Comparison of ENCODE assay signal across 12 mouse cellular contexts in the genomic region with DNA sequence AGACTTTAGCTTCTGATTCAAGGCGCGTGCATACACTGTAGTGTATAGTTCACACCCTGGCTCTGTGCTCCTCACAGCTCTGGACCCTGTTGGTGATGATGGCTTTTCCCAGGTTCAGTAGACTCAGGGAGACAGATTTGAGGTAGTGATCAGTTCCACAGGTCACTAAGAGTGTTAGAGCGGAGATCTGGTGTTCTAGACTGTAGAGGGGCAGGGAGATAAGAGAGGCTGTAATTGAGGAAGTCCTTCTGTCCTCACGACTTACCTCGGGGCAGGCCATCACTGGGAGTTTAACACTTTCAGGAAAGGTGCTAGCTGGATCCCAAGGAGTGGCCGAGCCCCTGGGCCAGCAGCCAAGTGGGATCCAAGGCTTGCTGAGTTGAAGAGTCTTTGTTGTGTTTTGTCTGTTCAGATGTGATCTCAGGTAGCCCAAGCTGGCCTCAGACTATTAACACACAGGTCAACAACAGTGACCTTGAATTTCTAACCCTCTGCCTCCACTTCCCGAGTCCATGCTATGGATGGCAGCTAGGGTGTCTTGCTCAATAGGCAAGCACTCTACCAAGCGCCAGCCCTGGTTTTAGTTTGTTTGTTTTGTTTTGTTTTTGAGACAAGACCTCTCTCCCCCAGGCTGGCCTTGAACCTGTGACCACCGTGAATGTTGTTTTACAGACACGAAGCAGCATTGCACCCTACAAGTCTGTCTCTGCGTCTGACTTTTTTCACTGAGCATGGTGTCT.
A peak's percentile ranks its signal among the peaks of the same experiment; 100 is the strongest.
DNase-seq lines count a peak whose midpoint lies in the region; ATAC-seq and TF ChIP-seq lines count a peak whose summit lies in the region.
"Had no signal": no experiment of that assay in that cellular context is flagged by ENCODE, and none has a peak within 500 bp of the region (broad histone marks: within the 10 kb centered on the region; RNA-seq: fewer than 3 reads in every experiment).

No protein-coding gene starts in this region.

- H3K27me3 ChIP-seq in heart, postnatal 0 days (ENCODE audit: control insufficient read depth, insufficient read depth, low read length) = no peaks in the 10 kb centered on the region
- H3K27me3 ChIP-seq in heart, embryonic 12.5 days (replicated peaks) = no peaks in the 10 kb centered on the region
- H3K27me3 ChIP-seq in lung, embryonic 16.5 days (ENCODE audit: control insufficient read depth, insufficient read depth, low read depth, low read length) = no peaks in the 10 kb centered on the region
- H3K27me3 ChIP-seq in liver, postnatal 0 days (ENCODE audit: insufficient read depth, low read length) = no peaks in the 10 kb centered on the region
- H3K27me3 ChIP-seq: CH12.LX; hindbrain, embryonic 15.5 days had no signal

- no peaks in the 10 kb centered on the region for H3K9me3 ChIP-seq in heart, postnatal 0 days (replicated peaks; ENCODE audit: control insufficient read depth, low read length)
- no peaks in the 10 kb centered on the region for H3K9me3 ChIP-seq in heart, embryonic 12.5 days (replicated peaks)
- no peaks in the 10 kb centered on the region for H3K9me3 ChIP-seq in lung, embryonic 16.5 days (ENCODE audit: control insufficient read depth, low read length)
- H3K9me3 ChIP-seq in liver, postnatal 0 days (ENCODE audit: low read length) = no peaks in the 10 kb centered on the region
- H3K9me3 ChIP-seq: hindbrain, embryonic 15.5 days had no signal

- no peak overlapping the region for H3K9ac ChIP-seq in heart, postnatal 0 days (replicated peaks; ENCODE audit: low read depth, low read length)
- no peak overlapping the region for H3K9ac ChIP-seq in heart, embryonic 12.5 days
- H3K9ac ChIP-seq in lung, embryonic 16.5 days (ENCODE audit: low read length) = no peak overlapping the region
- H3K9ac ChIP-seq in liver, postnatal 0 days (replicated peaks) = 0 out of 2 replicates have a peak overlapping the region, but pooled peaks have one; percentile 7
- H3K9ac ChIP-seq: hindbrain, embryonic 15.5 days had no signal

- no peaks in the 10 kb centered on the region for H3K36me3 ChIP-seq in heart, postnatal 0 days (replicated peaks; ENCODE audit: control insufficient read depth, insufficient read depth, low read length)
- no peaks in the 10 kb centered on the region for H3K36me3 ChIP-seq in heart, embryonic 12.5 days
- no peaks in the 10 kb centered on the region for H3K36me3 ChIP-seq in lung, embryonic 16.5 days (ENCODE audit: control insufficient read depth, insufficient read depth, low read length)
- H3K36me3 ChIP-seq in liver, postnatal 0 days (replicated peaks; ENCODE audit: insufficient read depth, low read length) = no peaks in the 10 kb centered on the region
- H3K36me3 ChIP-seq: hindbrain, embryonic 15.5 days had no signal

- no peak overlapping the region for H3K4me2 ChIP-seq in heart, postnatal 0 days (ENCODE audit: low read depth, low read length)
- no peak overlapping the region for H3K4me2 ChIP-seq in heart, embryonic 12.5 days
- H3K4me2 ChIP-seq in lung, embryonic 16.5 days (ENCODE audit: low read depth, low read length) = no peak overlapping the region
- H3K4me2 ChIP-seq in liver, postnatal 0 days (ENCODE audit: low read depth, low read length) = no peak overlapping the region
- H3K4me2 ChIP-seq: hindbrain, embryonic 15.5 days had no signal

- DNase-seq in heart, postnatal 0 days (ENCODE audit: low spot score) = no peak
- DNase-seq in lung, postnatal 36 days = no peak
- no peak for DNase-seq in liver, postnatal 0 days
- DNase-seq in spleen, postnatal 4 days (ENCODE audit: low spot score in 2 of 2) = no peak
- DNase-seq: cerebellum, adult 11 months; right cerebral cortex, postnatal 25 days had no signal

- 67% methylated on average over 11 of the region's 11 CpGs for WGBS in heart, postnatal 0 days
- WGBS in heart, embryonic 12.5 days = 57% methylated on average over 11 of the region's 11 CpGs
- 59% methylated on average over 11 of the region's 11 CpGs for WGBS in lung, embryonic 16.5 days
- 47% methylated on average over 11 of the region's 11 CpGs for WGBS in liver, postnatal 0 days (ENCODE audit: insufficient replicate concordance)

- peaks cover 28% of the 10 kb centered on the region for H3K4me1 ChIP-seq in heart, postnatal 0 days (ENCODE audit: control insufficient read depth, insufficient read depth)
- H3K4me1 ChIP-seq in heart, embryonic 12.5 days (replicated peaks) = peaks cover 71% of the 10 kb centered on the region
- peaks cover 49% of the 10 kb centered on the region for H3K4me1 ChIP-seq in lung, embryonic 16.5 days (replicated peaks; ENCODE audit: control insufficient read depth, insufficient read depth, low read length)
- peaks cover 44% of the 10 kb centered on the region for H3K4me1 ChIP-seq in liver, postnatal 0 days (ENCODE audit: insufficient read depth)

- TF ChIP-seq CTCF in heart, postnatal 0 days (IDR thresholded peaks at IDR 0.05; ENCODE audit: low read depth) = no peak
- no peak for TF ChIP-seq CTCF in liver, postnatal 0 days (IDR thresholded peaks at IDR 0.05; ENCODE audit: low read depth)

- no peak for TF ChIP-seq EP300 in heart, postnatal 0 days (IDR thresholded peaks at IDR 0.05; ENCODE audit: low read depth)
- TF ChIP-seq EP300 in liver, postnatal 0 days (IDR thresholded peaks at IDR 0.05; ENCODE audit: low read depth) = no peak

- no peak for ATAC-seq in heart, postnatal 0 days (ENCODE audit: insufficient read depth, low read depth)
- no peak for ATAC-seq in heart, embryonic 12.5 days (ENCODE audit: insufficient number of reproducible peaks, low FRiP score)
- ATAC-seq in lung, embryonic 16.5 days (ENCODE audit: low read depth) = no peak
- 0 out of 2 replicates have a peak, but pooled peaks have one; percentile 5 for ATAC-seq in erythroblast, adult 5-6 weeks (replicated peaks; ENCODE audit: low FRiP score, poor library complexity, severe bottlenecking)
- ATAC-seq in liver, postnatal 0 days = 0 out of 2 replicates have a peak, but pooled peaks have one; percentile 0
- ATAC-seq in frontal cortex, adult (ENCODE audit: low TSS enrichment) = no peak

- H3K27ac ChIP-seq in heart, postnatal 0 days (ENCODE audit: low read depth) = peak overlapping the region; percentile 16
- no peak overlapping the region; the same call in 1 of the 2 replicates for H3K27ac ChIP-seq in heart, embryonic 12.5 days (ENCODE audit: poor library complexity, severe bottlenecking)
- H3K27ac ChIP-seq in lung, embryonic 16.5 days (ENCODE audit: low read length) = peak overlapping the region; percentile 86
- H3K27ac ChIP-seq in liver, postnatal 0 days (ENCODE audit: low read depth) = peak overlapping the region; percentile 37; the same call in 1 of the 2 replicates
- H3K27ac ChIP-seq: hindbrain, embryonic 15.5 days had no signal

- H3K4me3 ChIP-seq in heart, postnatal 0 days (ENCODE audit: low read depth, low read length) = no peak overlapping the region
- H3K4me3 ChIP-seq in heart, embryonic 12.5 days = no peak overlapping the region
- no peak overlapping the region for H3K4me3 ChIP-seq in lung, embryonic 16.5 days (ENCODE audit: low read length)
- H3K4me3 ChIP-seq in liver, postnatal 0 days (ENCODE audit: low read depth, low read length) = no peak overlapping the region
- H3K4me3 ChIP-seq: hindbrain, embryonic 15.5 days had no signal

Comparison
In these comparisons a context has a peak if more than half of its experiments do, and no peak if none do; other contexts are left out.
1. ATAC-seq: peak in erythroblast, adult 5-6 weeks (single experiment) and liver, postnatal 0 days (single experiment); none in heart, postnatal 0 days (single experiment), heart, embryonic 12.5 days (single experiment), lung, embryonic 16.5 days (single experiment) and frontal cortex, adult (single experiment).